Mouse (Mus musculus) C2C12 (cell line): ENCODE measurements around the gene Oma1. TPM values are rescaled to one million over a fixed set of nuclear protein-coding genes. Genes with fewer than 3 reads are reported as not detected.
A peak's percentile ranks its signal among the peaks of the same experiment; 100 is the strongest.

ENCODE experiments used
- H3K27me3 ChIP-seq: one replicate; pipeline ENCODE4 v1.6.1; 2011; ENCODE audit not compliant: control insufficient read depth, insufficient read depth, insufficient read length
- H3K36me3 ChIP-seq: one replicate; pipeline ENCODE4 v1.6.1; 2011; ENCODE audit not compliant: control insufficient read depth, insufficient read depth
- H3K4me3 ChIP-seq: one replicate; pipeline ENCODE4 v1.5.1; 2011; ENCODE audit warnings: mild to moderate bottlenecking, control low read depth; ENCODE audit not compliant: poor library complexity, insufficient read depth, severe bottlenecking
- H3K79me2 ChIP-seq: one replicate; pipeline ENCODE4 v1.6.1; 2011; ENCODE audit not compliant: control insufficient read depth, insufficient read depth
- H3K79me3 ChIP-seq: one replicate; pipeline ENCODE4 v1.6.1; 2011; ENCODE audit warnings: low read depth, control low read depth
- H3ac ChIP-seq: one replicate; pipeline ENCODE3; 2011; ENCODE audit warnings: low read depth; ENCODE audit not compliant: control insufficient read depth, insufficient read length
- CEBPB ChIP-seq: IDR thresholded peaks from one replicate; pipeline ENCODE4 v1.6.1; 2011; ENCODE audit warnings: low read depth, mild to moderate bottlenecking, control low read depth, moderate library complexity
- CTCF ChIP-seq: IDR thresholded peaks from one replicate; pipeline ENCODE4 v1.5.1; 2011; ENCODE audit not compliant: control insufficient read depth, insufficient read depth, insufficient read length
- FOSL1 ChIP-seq: IDR thresholded peaks from one replicate; pipeline ENCODE4 v1.8.0; 2011; ENCODE audit warnings: mild to moderate bottlenecking, low read length; ENCODE audit not compliant: poor library complexity, insufficient read depth, severe bottlenecking
- MAX ChIP-seq: IDR thresholded peaks from one replicate; pipeline ENCODE4 v1.6.1; 2011; ENCODE audit warnings: mild to moderate bottlenecking, control low read depth
- MYOD1 ChIP-seq: IDR thresholded peaks from one replicate; pipeline ENCODE4 v1.6.1; 2011; ENCODE audit warnings: low read depth; ENCODE audit not compliant: control insufficient read depth, insufficient read length
- MYOG ChIP-seq: IDR thresholded peaks from one replicate; pipeline ENCODE4 v1.6.1; 2011; ENCODE audit not compliant: control insufficient read depth, insufficient read length; ENCODE audit errors: extremely low read depth
- USF1 ChIP-seq: IDR thresholded peaks from one replicate; pipeline ENCODE4 v1.6.1; 2011; ENCODE audit warnings: low read depth, mild to moderate bottlenecking, control low read depth, moderate library complexity
- polyA plus RNA-seq: library from polyadenylated mRNA; unstranded; fragments of >200 nt; fragmentation: generic; extraction: Trizol; gene quantifications from one replicate; pipeline ENCODE4 v1.2.1, GENCODE M21; 2012; ENCODE audit warnings: missing spikeins

The Oma1 gene
- polyA plus RNA-seq, 1 experiment: 5.9 TPM

DNA sequence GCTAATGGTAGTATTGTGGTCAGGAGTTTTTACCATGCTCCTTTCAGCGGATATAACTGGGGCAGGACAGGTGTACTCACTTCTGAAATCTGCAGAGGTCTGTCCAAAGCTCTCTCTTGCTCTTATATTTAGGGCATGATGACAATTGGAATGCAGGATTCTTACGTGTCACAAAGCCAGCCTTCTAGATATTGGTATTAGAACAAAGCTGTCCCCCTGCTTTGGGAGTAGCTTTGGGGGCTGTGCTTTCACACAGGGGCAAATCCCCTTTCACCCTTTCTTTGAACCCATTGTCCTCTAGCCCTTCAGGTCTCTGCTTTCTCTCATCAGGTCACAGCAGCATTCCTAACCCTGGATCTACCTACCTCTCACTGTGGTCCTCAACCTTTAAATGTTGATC, 22.8 kb upstream of the Oma1 start, which contains the start of gene 4921539E11Rik:
TSS of gene 4921539E11Rik (minus strand) at position 101 of the 400 bp plus-strand sequence.
- no peak for TF ChIP-seq USF1
- no peak for TF ChIP-seq MAX
- TF ChIP-seq MYOG: no peak
- TF ChIP-seq MYOD1: no peak
- no peak for TF ChIP-seq CTCF
- TF ChIP-seq FOSL1: no peak
- no peak within 1 kb of the TSS for H3K4me3 ChIP-seq
- H3K36me3 ChIP-seq: no peaks in the 10 kb centered on the region
- H3K27me3 ChIP-seq: peaks cover 10% of the 10 kb centered on the region
- H3K79me3 ChIP-seq: no peaks in the 10 kb centered on the region
- no peaks in the 10 kb centered on the region for H3K79me2 ChIP-seq
- H3ac ChIP-seq: no peak within 1 kb of the TSS

- Histone ChIP-seq H3K27me3 (peaks cover 14% of the 10 kb centered on the region), H3K79me2 (no peaks in the 10 kb centered on the region)
Observed at GRCm38 (mm10) chr4:103299342-103299741, 14.3 kb upstream of the Oma1 start.

GRCm38 (mm10) chr4:103303851-103304250, 9.8 kb upstream of the Oma1 start:
- Histone ChIP-seq H3K79me3 (no peaks in the 10 kb centered on the region), H3K79me2 (no peaks in the 10 kb centered on the region), H3K4me3 (no peak overlapping the region), H3ac (no peak overlapping the region), H3K27me3 (peaks cover 9% of the 10 kb centered on the region), H3K36me3 (no peaks in the 10 kb centered on the region)
- TF ChIP-seq CEBPB (no peak), CTCF (no peak), FOSL1 (no peak), MYOD1 (no peak), MYOG (no peak), USF1 (no peak), MAX (no peak)

More at GRCm38 (mm10) chr4:103299342-103299741, 14.3 kb upstream of the Oma1 start:
- TF ChIP-seq FOSL1: no peak
- TF ChIP-seq MAX: no peak
- no peak for TF ChIP-seq USF1
- no peak for TF ChIP-seq MYOD1
- TF ChIP-seq CEBPB: no peak
- TF ChIP-seq CTCF: no peak
- no peak for TF ChIP-seq MYOG
- Histone ChIP-seq H3K4me3 (no peak overlapping the region), H3K36me3 (no peaks in the 10 kb centered on the region), H3ac (no peak overlapping the region), H3K79me3 (no peaks in the 10 kb centered on the region)

DNA sequence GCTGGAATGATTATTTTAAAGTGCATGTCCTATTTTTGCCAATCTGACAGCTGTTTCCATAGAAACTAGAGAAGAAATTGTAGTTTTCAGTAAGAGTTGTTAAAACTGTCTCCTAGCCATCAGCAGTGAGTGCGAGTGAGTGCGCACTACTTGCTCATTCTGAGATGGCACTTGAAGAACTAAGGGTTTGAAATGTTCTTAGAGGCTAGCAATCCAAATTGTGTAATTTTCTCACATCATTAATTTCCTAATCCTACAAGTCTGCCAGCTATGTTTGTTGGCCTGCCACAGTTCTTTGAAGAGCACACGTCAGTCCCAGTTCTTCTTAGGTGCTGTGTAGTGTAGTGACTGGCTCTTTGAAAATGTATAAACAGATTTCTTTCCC, 906 bp downstream of the Oma1 start:
- H3K79me3 ChIP-seq: no peaks in the 10 kb centered on the region
- TF ChIP-seq USF1 (no peak), MAX (no peak), MYOD1 (no peak), FOSL1 (no peak), MYOG (no peak), CEBPB (no peak), CTCF (no peak)
- H3K4me3 ChIP-seq: peak overlapping the region; percentile 57

GRCm38 (mm10) chr4:103315861-103316260, 2.2 kb downstream of the Oma1 start:
- Histone ChIP-seq H3ac (no peak overlapping the region), H3K79me2 (no peaks in the 10 kb centered on the region), H3K79me3 (no peaks in the 10 kb centered on the region), H3K27me3 (no peaks in the 10 kb centered on the region), H3K36me3 (no peaks in the 10 kb centered on the region), H3K4me3 (no peak overlapping the region)
- TF ChIP-seq CEBPB (no peak), MAX (no peak), MYOG (no peak), CTCF (no peak), FOSL1 (no peak), USF1 (no peak), MYOD1 (no peak)

More for the DNA sequence above, 906 bp downstream of the Oma1 start:
- Histone ChIP-seq H3K27me3 (no peaks in the 10 kb centered on the region), H3K79me2 (no peaks in the 10 kb centered on the region), H3ac (peak overlapping the region; percentile 46), H3K36me3 (no peaks in the 10 kb centered on the region)

DNA sequence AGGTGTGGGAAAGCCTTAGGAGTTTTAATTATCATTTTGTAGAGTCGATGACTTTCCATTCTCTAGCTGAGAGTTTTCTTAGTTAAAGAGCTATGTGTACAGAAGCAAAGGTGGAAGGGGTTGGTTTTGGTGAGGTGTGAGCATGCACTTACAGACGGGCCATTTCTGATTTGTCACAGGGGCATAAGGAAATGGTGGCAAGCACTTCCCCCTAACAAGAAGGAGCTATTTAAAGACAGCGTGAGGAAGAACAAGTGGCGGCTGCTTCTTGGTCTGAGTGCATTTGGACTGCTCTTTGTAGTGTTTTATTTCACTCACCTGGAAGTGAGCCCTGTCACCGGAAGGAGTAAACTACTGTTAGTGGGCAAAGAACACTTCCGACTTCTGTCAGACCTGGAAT, 7.8 kb downstream of the Oma1 start:
- TF ChIP-seq USF1: no peak
- TF ChIP-seq MAX: no peak
- TF ChIP-seq CEBPB: no peak
- no peak for TF ChIP-seq MYOD1
- TF ChIP-seq MYOG: no peak
- TF ChIP-seq FOSL1: no peak
- TF ChIP-seq CTCF: no peak
- Histone ChIP-seq H3K27me3 (no peaks in the 10 kb centered on the region), H3K79me2 (no peaks in the 10 kb centered on the region), H3K79me3 (no peaks in the 10 kb centered on the region), H3K4me3 (no peak overlapping the region), H3K36me3 (peaks cover 7% of the 10 kb centered on the region), H3ac (no peak overlapping the region)
